Mouse (Mus musculus) MEL (cell line): ENCODE measurements at regions not wholly inside any gene's neighbourhood (a gene's known extent, or its start where the extent isn't known, plus 50 kb on each side); places are given as distances from the start of the nearest gene placed in this dataset.
A peak's percentile ranks its signal among the peaks of the same experiment; 100 is the strongest.

Experiments used
- DNase-seq: peaks from one replicate; pipeline ENCODE4 v3.0.0; 2011; ENCODE audit warnings: low read depth, low spot score
- H3K27ac ChIP-seq: 2 replicates; pipeline ENCODE4 v1.5.1; 2012; ENCODE audit warnings: low read depth, mild to moderate bottlenecking, control low read depth, low read length, moderate library complexity; ENCODE audit not compliant: control insufficient read depth
- H3K27me3 ChIP-seq, 2 experiments: fragments of 150-350 bp in 1 of 2; sonication (generic) in 1 of 2; 2 replicates each; pipeline ENCODE4 v1.6.1; 2012; ENCODE audit warnings: low read length in 2 of 2, mild to moderate bottlenecking in 2 of 2, improper control_type of control experiment in 1 of 2, moderate library complexity in 1 of 2; ENCODE audit not compliant: insufficient read depth in 2 of 2, control insufficient read depth in 1 of 2
- H3K36me3 ChIP-seq, 2 experiments: 2 replicates each; pipeline ENCODE4 v1.6.1; 2012 to 2014; ENCODE audit warnings: low read length in 2 of 2, improper control_type of control experiment in 1 of 2, inconsistent platforms in 1 of 2, mild to moderate bottlenecking in 1 of 2; ENCODE audit not compliant: insufficient read depth in 2 of 2, control insufficient read depth in 1 of 2
- H3K4me1 ChIP-seq, 2 experiments: fragments of 150-350 bp in 1 of 2; sonication (generic) in 1 of 2; 2 replicates each; pipeline ENCODE4 v1.6.1; 2012; ENCODE audit warnings: low read length in 2 of 2, improper control_type of control experiment in 1 of 2, mild to moderate bottlenecking in 1 of 2; ENCODE audit not compliant: insufficient read depth in 2 of 2, control insufficient read depth in 1 of 2
- H3K4me3 ChIP-seq, 2 experiments: fragments of 150-350 bp in 1 of 2; sonication (generic) in 1 of 2; 2 replicates each; pipeline ENCODE4 v1.5.1; 2012; ENCODE audit warnings: low read depth in 2 of 2, low read length in 2 of 2, mild to moderate bottlenecking in 2 of 2, moderate library complexity in 2 of 2, control low read depth in 1 of 2, improper control_type of control experiment in 1 of 2; ENCODE audit not compliant: control insufficient read depth in 1 of 2, insufficient read depth in 1 of 2
- H3K79me2 ChIP-seq: 2 replicates; pipeline ENCODE4 v1.6.1; 2012; ENCODE audit warnings: mild to moderate bottlenecking, low read length, moderate library complexity; ENCODE audit not compliant: control insufficient read depth, poor library complexity, insufficient read depth
- H3K9ac ChIP-seq: 2 replicates; pipeline ENCODE4 v1.6.1; 2012; ENCODE audit warnings: low read depth, mild to moderate bottlenecking, control low read depth, low read length, moderate library complexity; ENCODE audit not compliant: control insufficient read depth, poor library complexity, severe bottlenecking
- H3K9me3 ChIP-seq: fragments of 150-350 bp; sonication (generic); replicated peaks from 2 replicates; pipeline ENCODE4 v1.6.1; 2012; ENCODE audit warnings: mild to moderate bottlenecking, low read length, improper control_type of control experiment, moderate library complexity; ENCODE audit not compliant: insufficient read depth
- BHLHE40 ChIP-seq: IDR thresholded peaks from 2 replicates; pipeline ENCODE4 v1.6.1; 2012; ENCODE audit warnings: low read depth, mild to moderate bottlenecking, inconsistent platforms, low read length, improper control_type of control experiment, borderline replicate concordance
- CHD1 ChIP-seq: IDR thresholded peaks from 2 replicates; pipeline ENCODE4 v1.6.1; 2012; ENCODE audit warnings: low read depth, mild to moderate bottlenecking, inconsistent platforms, low read length, improper control_type of control experiment
- CHD2 ChIP-seq: IDR thresholded peaks from 2 replicates; pipeline ENCODE4 v1.6.1; 2011; ENCODE audit warnings: low read length, improper control_type of control experiment
- E2F4 ChIP-seq: IDR thresholded peaks from 2 replicates; pipeline ENCODE4 v1.6.1; 2011; ENCODE audit warnings: low read depth, low read length, improper control_type of control experiment, borderline replicate concordance
- EP300 ChIP-seq, 2 experiments: IDR thresholded peaks; 2 replicates each; pipeline ENCODE4 v1.6.1; 2011; ENCODE audit warnings: improper control_type of control experiment in 2 of 2, low read length in 2 of 2, low read depth in 1 of 2, mild to moderate bottlenecking in 1 of 2
- ETS1 ChIP-seq: IDR thresholded peaks from 2 replicates; pipeline ENCODE4 v1.6.1; 2012; ENCODE audit warnings: low read depth, mild to moderate bottlenecking, inconsistent platforms, low read length, improper control_type of control experiment, moderate library complexity
- GABPA ChIP-seq: IDR thresholded peaks from 2 replicates; pipeline ENCODE4 v1.6.1; 2012; ENCODE audit warnings: low read depth, mild to moderate bottlenecking, inconsistent platforms, low read length, improper control_type of control experiment, moderate library complexity
- GATA1 ChIP-seq: IDR thresholded peaks from 2 replicates; pipeline ENCODE4 v1.6.1; 2011; ENCODE audit warnings: low read depth, low read length, improper control_type of control experiment
- HCFC1 ChIP-seq: IDR thresholded peaks from 2 replicates; pipeline ENCODE4 v1.6.1; 2012; ENCODE audit warnings: low read depth, mild to moderate bottlenecking, inconsistent platforms, low read length, improper control_type of control experiment, moderate library complexity
- JUND ChIP-seq: IDR thresholded peaks from 2 replicates; pipeline ENCODE4 v1.6.1; 2011; ENCODE audit warnings: low read depth, mild to moderate bottlenecking, improper control_type of control experiment, low read length
- KAT2A ChIP-seq: conservative IDR thresholded peaks from 2 replicates; pipeline ENCODE4 v1.6.1; 2012; ENCODE audit warnings: low read depth, low read length, improper control_type of control experiment, inconsistent platforms
- MAFK ChIP-seq: IDR thresholded peaks from 2 replicates; pipeline ENCODE4 v1.6.1; 2011; ENCODE audit warnings: low read depth, mild to moderate bottlenecking, low read length, improper control_type of control experiment, borderline replicate concordance
- MAX ChIP-seq: IDR thresholded peaks from 2 replicates; pipeline ENCODE4 v1.6.1; 2011; ENCODE audit warnings: low read length, improper control_type of control experiment
- MAZ ChIP-seq: IDR thresholded peaks from 2 replicates; pipeline ENCODE4 v1.6.1; 2012; ENCODE audit warnings: low read depth, mild to moderate bottlenecking, inconsistent platforms, low read length, improper control_type of control experiment
- MEF2A ChIP-seq: IDR thresholded peaks from 2 replicates; pipeline ENCODE4 v1.6.1; 2014; ENCODE audit warnings: low read depth, mild to moderate bottlenecking, inconsistent platforms, low read length, improper control_type of control experiment; ENCODE audit not compliant: poor library complexity, insufficient replicate concordance, severe bottlenecking; ENCODE audit errors: extremely low read depth
- MXI1 ChIP-seq: IDR thresholded peaks from 2 replicates; pipeline ENCODE4 v1.6.1; 2011; ENCODE audit warnings: mild to moderate bottlenecking, low read depth, low read length, improper control_type of control experiment
- MYB ChIP-seq: IDR thresholded peaks from 2 replicates; pipeline ENCODE4 v1.6.1; 2011; ENCODE audit warnings: mild to moderate bottlenecking, low read depth, low read length, improper control_type of control experiment
- MYC ChIP-seq: IDR thresholded peaks from 2 replicates; pipeline ENCODE4 v1.6.1; 2011; ENCODE audit warnings: low read depth, mild to moderate bottlenecking, low read length, improper control_type of control experiment, moderate library complexity
- NRF1 ChIP-seq: IDR thresholded peaks from 2 replicates; pipeline ENCODE4 v1.6.1; 2014; ENCODE audit warnings: low read depth, mild to moderate bottlenecking, inconsistent platforms, low read length, improper control_type of control experiment, moderate library complexity; ENCODE audit not compliant: poor library complexity, insufficient read depth, severe bottlenecking
- POLR2A ChIP-seq, 2 experiments: IDR thresholded peaks; 2 replicates each; pipeline ENCODE4 v1.6.1; 2011 to 2012; ENCODE audit warnings: low read length in 2 of 2, mild to moderate bottlenecking in 2 of 2, control low read depth in 1 of 2, improper control_type of control experiment in 1 of 2, low read depth in 1 of 2, moderate library complexity in 1 of 2; ENCODE audit not compliant: control insufficient read depth in 1 of 2, insufficient read depth in 1 of 2, poor library complexity in 1 of 2
- RAD21 ChIP-seq: IDR thresholded peaks from 2 replicates; pipeline ENCODE4 v1.6.1; 2011; ENCODE audit warnings: mild to moderate bottlenecking, low read depth, low read length, improper control_type of control experiment
- RCOR1 ChIP-seq: IDR thresholded peaks from 2 replicates; pipeline ENCODE4 v1.6.1; 2012; ENCODE audit warnings: low read depth, mild to moderate bottlenecking, inconsistent platforms, low read length, improper control_type of control experiment
- SIN3A ChIP-seq: IDR thresholded peaks from 2 replicates; pipeline ENCODE4 v1.6.1; 2012; ENCODE audit warnings: low read length, improper control_type of control experiment, inconsistent platforms
- SMC3 ChIP-seq: IDR thresholded peaks from 2 replicates; pipeline ENCODE4 v1.6.1; 2011; ENCODE audit warnings: low read depth, low read length, improper control_type of control experiment
- TAL1 ChIP-seq: IDR thresholded peaks from 2 replicates; pipeline ENCODE4 v1.6.1; 2012; ENCODE audit warnings: mild to moderate bottlenecking, inconsistent platforms, low read length, moderate library complexity, mixed read lengths
- TBP ChIP-seq: IDR thresholded peaks from 2 replicates; pipeline ENCODE4 v1.8.0; 2011; ENCODE audit warnings: low read depth, low read length, improper control_type of control experiment
- TCF12 ChIP-seq: IDR thresholded peaks from 2 replicates; pipeline ENCODE4 v1.6.1; 2014; ENCODE audit warnings: low read depth, mild to moderate bottlenecking, inconsistent platforms, low read length, improper control_type of control experiment, moderate library complexity
- UBTF ChIP-seq: IDR thresholded peaks from 2 replicates; pipeline ENCODE4 v1.6.1; 2012; ENCODE audit warnings: low read depth, mild to moderate bottlenecking, inconsistent platforms, low read length, improper control_type of control experiment, moderate library complexity, borderline replicate concordance; ENCODE audit not compliant: insufficient read depth
- USF1 ChIP-seq: IDR thresholded peaks from 2 replicates; pipeline ENCODE4 v1.6.1; 2014; ENCODE audit warnings: low read depth, mild to moderate bottlenecking, inconsistent platforms, low read length, improper control_type of control experiment, moderate library complexity
- USF2 ChIP-seq, 2 experiments: IDR thresholded peaks; 2 replicates each; pipeline ENCODE4 v1.6.1; 2011 to 2012; ENCODE audit warnings: improper control_type of control experiment in 2 of 2, low read length in 2 of 2, borderline replicate concordance in 1 of 2, inconsistent platforms in 1 of 2, low read depth in 1 of 2, mild to moderate bottlenecking in 1 of 2; ENCODE audit not compliant: insufficient read depth in 1 of 2
- ZC3H11A ChIP-seq: IDR thresholded peaks from 2 replicates; pipeline ENCODE4 v1.6.1; 2012; ENCODE audit warnings: low read depth, mild to moderate bottlenecking, inconsistent platforms, low read length, improper control_type of control experiment
- ZKSCAN1 ChIP-seq: IDR thresholded peaks from 2 replicates; pipeline ENCODE4 v1.6.1; 2012; ENCODE audit warnings: low read depth, mild to moderate bottlenecking, inconsistent platforms, low read length, improper control_type of control experiment, moderate library complexity
- ZMIZ1 ChIP-seq: IDR thresholded peaks from 2 replicates; pipeline ENCODE4 v1.6.1; 2012; ENCODE audit warnings: low read depth, mild to moderate bottlenecking, inconsistent platforms, low read length, improper control_type of control experiment, moderate library complexity

DNA sequence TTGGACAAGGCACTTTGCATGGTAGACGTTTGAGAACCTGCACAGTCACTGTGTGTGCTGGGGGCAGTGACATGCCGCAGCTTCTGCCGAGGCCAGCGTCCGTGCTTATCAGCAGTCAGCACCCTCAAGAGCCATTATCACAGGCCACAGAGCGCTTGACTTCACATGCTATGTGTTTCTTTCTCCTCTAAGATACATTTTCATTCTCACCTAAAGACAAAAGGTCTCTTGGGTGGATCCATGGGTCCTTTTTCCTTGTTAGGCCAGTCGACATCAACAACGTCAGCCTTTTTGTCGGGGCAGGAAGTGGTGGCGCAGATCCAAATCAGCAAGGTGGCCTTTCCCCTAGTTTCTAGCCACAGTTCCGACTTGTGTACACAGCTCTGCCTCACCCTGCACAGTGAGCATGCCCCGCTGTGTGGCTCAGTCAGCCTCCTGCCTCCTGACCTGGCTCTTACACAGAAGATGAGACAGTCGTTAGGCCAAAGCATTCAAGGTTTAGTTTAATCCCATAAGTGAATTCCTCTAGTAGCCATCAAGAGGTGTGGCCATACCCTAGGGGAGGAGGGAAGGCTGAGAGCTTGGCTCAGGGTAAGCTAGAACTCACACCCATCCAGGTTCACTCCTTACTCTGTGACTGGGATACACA, 134.1 kb upstream of the Teddm2 start (continued):
- TF ChIP-seq MYC (peak; percentile 31; the same call in 1 of the 2 replicates), EP300 (IDR thresholded peaks at IDR 0.05; ENCODE audit: low read depth in 1 of 2, low read length in 2 of 2) (peak; percentile 89 to 93), BHLHE40 (peak; percentile 78), MXI1 (no peak)
- TF ChIP-seq, all 39 proteins: peak for 17

DNA sequence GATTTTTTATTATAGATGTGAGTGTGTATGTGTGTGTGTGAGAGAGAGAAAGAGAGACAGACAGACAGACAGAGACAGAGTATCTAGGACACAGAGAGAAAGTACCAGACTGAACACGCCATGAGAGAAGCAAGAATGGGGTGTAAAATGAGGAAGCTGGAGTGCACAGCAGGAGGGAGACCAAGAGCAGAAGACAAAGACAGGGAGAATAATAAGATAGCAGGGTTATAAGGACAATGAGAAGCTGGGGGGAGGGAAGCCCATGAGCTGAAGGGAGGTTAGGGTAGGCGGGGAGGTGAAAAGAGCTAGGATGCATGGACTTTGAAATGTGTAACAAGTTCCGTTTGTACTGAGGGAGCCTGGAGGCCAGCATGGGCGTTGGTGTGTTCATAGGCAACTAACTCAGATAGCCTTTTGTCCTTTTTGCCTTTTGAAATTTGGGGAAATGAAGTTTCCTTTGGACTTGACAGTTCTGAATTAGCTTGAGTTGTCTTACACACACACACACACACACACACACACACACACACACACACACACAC, 136.8 kb upstream of the Teddm2 start:
- Histone ChIP-seq H3K4me3 (no peak overlapping the region; a peak in 1 of 4 replicates), H3K9me3 (no peaks in the 10 kb centered on the region), H3K79me2 (no peaks in the 10 kb centered on the region), H3K36me3 (peaks cover 0 to 14% of the 10 kb centered on the region in 2 experiments; a peak in 2 of 4 replicates), H3K4me1 (peaks cover 7 to 23% of the 10 kb centered on the region in 2 experiments), H3K27ac (peak overlapping the region; percentile 72), H3K9ac (peak overlapping the region; percentile 26; the same call in 1 of the 2 replicates), H3K27me3 (no peaks in the 10 kb centered on the region)
- DNase-seq, result peak; percentile 87
- TF ChIP-seq UBTF (no peak), ZKSCAN1 (no peak), MEF2A (no peak), MYB (no peak), MAFK (no peak), SMC3 (no peak), TBP (peak; percentile 56; the same call in 1 of the 2 replicates), MAZ (no peak), SIN3A (peak; percentile 49; the same call in 1 of the 2 replicates), JUND (no peak), RAD21 (no peak), HCFC1 (no peak), MAX (0 out of 2 replicates have a peak, but pooled peaks have one; percentile 16), GATA1 (peak; percentile 43; the same call in 1 of the 2 replicates), TAL1 (no peak), CHD2 (no peak; the same call in 1 of the 2 replicates), EP300 (IDR thresholded peaks at IDR 0.05; ENCODE audit: low read depth in 1 of 2, low read length in 2 of 2) (peak; percentile 64 to 71), POLR2A (IDR thresholded peaks at IDR 0.05; ENCODE audit: control insufficient read depth in 1 of 2, insufficient read depth in 1 of 2, low read depth in 1 of 2, low read length in 2 of 2, poor library complexity in 1 of 2) (no peak), ETS1 (peak; percentile 51; the same call in 1 of the 2 replicates), USF1 (no peak), E2F4 (no peak), TCF12 (0 out of 2 replicates have a peak, but pooled peaks have one; percentile 14), USF2 (IDR thresholded peaks at IDR 0.05; ENCODE audit: borderline replicate concordance in 1 of 2, insufficient read depth in 1 of 2, low read depth in 1 of 2, low read length in 2 of 2) (no peak), KAT2A (no peak), CHD1 (no peak), ZMIZ1 (no peak), RCOR1 (no peak), GABPA (no peak), NRF1 (no peak), MYC (0 out of 2 replicates have a peak, but pooled peaks have one; percentile 54), ZC3H11A (no peak)
